Mouse (Mus musculus) cerebellum, postnatal 25 days (tissue): ENCODE data around the gene Sertad4.

Source experiments
- DNase-seq, 2 experiments: peaks; one replicate each; pipeline ENCODE4 v3.0.0; 2021; ENCODE audit warnings: mixed read lengths in 2 of 2

The Sertad4 gene

DNA sequence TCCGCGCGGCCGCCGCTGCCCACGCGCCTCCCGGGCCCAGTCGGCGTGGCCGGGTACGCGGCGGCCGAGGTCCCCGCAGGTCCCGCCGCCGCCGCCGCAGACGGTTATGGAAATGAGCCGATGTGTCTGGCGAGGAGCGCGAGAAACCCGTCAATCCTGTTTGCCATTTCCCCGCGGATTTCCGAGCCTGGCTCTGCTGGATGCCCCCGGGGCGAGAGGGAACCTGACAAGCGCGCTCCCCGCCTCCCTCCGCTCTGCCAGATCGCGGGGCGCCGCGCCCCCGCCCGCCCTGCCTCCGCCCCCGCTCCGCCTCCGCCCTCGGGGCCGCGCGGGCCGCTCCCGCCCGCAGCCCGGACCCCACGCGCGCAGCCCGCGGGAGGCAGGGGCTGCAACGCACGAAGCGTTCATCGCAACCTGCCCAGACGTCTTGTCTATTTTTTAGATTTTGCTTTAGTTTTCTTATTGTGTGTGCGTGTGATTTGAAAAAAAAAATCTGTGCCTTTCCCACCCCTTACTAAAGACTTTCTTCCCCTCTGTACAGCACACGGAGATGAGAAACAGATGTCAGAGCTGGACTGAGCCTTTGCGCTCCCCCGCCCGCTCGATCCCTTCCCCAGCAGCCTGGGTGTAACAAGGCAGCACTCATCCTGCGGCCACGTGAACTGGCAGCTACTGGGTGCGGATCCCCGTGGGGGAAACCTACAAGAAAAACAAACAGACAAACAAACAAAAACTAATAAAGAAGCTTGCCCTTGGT, at the start of gene Sertad4:
Gene Sertad4 (minus strand): TSS at position 283 of the 757 bp plus-strand sequence.
- peak; percentile 76 to 83 for DNase-seq

DNA sequence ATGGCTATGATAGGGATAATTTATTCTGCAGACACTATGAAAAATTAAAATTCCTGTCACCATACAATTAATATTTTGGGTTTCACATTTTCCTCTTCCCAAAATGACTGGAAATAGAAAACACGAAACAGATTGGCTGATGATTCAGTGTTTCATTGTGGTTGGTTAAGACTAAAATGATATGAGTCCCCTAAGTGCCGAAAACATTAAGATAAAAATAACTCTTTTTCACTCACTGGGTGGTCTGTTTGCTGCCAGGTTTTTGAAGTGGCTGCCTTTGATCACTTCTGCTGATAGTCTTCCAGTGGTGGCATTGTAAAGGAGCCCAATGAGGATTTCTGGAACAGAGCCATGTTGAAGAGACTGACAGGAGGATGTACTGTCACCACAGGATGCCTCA, 46.0 kb upstream of the Sertad4 start:
- no peak for DNase-seq

DNA sequence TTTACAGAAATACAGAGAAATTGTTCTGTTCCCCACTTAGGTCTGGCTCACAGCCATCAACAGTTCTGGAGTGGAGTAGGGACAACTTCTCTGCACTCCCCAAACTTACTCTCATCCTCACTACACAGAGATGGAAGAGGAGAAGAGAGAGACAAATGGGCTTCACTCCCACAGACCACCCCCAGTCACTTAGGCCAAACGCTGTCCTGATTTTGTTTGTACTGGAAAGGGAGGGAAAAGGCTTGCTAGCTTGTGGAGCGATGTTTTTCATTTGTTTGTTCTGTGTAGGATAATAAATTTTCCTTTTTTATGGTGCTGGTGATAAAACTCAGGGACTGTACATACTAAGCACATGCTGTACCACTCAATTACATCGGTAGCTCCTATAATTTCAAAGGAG, 45.4 kb upstream of the Sertad4 start:
- no peak for DNase-seq

DNA sequence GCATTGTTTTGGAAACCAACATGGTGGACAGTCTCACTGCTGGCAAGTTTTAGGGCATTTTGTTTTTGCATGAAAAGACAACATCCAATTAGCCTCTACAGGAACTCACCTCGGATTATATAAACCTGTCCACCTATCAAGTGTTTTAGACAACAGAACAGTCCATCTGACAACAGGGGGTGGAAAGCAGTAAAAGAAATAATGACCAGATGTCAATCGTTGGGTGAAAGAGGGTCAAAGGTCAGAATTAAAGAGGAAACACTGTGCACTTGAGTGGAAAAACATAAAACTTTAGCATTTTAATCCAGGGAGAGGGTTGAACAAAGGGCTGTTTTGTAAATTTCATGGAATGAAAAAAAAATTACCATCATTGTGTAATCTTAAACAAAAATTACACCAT, 43.2 kb upstream of the Sertad4 start:
- no peak for DNase-seq

DNA sequence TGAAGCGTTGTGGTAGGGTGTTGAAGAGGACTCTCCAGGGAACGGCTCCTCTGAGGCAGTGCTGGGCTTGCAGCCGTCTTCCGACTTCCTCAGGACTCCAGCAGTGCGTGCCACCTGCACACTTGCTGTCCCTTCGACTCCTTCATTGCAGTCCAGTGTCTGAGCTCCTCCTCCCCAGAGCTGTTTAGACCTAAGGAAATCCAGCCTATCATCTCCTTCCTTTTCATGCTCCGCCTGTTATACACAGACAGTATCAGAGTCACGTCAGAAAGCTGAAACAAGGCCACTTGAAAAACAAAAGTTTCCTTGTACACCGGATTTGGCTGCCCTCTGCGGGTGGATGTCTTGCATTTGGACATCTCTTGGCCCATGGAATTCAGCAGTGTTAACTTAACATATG, 41.7 kb upstream of the Sertad4 start:
- DNase-seq = peak; percentile 37 to 53

DNA sequence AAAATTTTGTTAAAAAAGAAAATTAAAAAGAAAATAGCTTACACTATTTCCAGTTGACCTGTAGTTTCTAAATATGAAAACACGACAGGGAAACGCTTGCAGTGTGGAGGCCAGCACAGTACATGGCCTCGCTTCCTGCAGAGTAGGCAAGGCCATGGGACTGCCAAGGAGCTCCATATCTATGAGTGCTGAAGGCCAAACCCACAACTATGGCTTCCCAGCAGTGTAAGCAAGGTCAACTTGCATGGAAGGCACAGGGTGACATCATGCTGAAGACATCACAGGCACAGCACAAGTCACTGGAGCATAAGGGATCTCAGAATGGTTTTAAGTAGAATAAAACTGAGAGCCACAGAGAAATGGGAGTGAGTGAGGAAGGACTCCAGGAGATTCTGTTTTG, 40.5 kb upstream of the Sertad4 start:
- DNase-seq = no peak

DNA sequence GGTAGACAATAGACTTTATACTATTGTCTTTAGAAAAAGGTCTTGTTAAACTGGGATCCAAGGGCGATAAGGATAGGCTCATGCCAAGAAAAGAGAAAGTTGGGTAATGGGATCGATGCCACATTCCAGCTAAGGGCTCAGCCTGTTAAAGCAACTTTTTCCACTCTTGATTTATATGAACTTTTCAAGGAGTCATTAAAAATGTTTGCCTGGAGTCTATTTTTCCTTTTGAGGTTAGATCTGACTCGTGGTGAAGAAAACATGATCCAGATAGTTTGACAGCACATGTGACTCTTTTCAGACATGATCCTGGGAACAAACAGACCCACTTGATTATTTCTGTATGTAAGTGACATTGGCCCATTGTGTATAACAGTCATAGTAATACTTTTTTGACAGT, 35.2 kb upstream of the Sertad4 start:
- no peak for DNase-seq

- DNase-seq = no peak
These were observed 27.2 kb upstream of the Sertad4 start for GRCm38 (mm10) chr1:192882617-192883295.

DNA sequence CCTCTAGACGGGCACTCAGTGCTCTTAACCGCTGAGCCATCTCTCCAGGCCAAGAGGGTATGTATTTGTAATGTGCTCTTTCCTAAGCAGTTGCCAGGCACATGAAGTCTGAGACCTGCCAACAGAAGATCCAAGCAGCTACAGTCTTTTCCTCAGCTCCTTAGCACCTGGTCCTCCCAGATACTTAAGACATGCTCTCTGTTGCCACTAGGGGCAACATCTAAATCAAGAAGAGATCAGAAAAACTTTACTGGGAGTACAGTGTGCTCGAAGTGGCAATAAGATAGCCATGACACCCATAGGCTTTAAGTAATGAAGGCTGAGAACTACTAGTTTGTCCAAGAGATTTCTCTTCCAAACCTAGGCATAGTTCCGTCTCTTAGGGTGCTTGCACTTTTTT, 24.6 kb upstream of the Sertad4 start:
- DNase-seq = no peak

DNA sequence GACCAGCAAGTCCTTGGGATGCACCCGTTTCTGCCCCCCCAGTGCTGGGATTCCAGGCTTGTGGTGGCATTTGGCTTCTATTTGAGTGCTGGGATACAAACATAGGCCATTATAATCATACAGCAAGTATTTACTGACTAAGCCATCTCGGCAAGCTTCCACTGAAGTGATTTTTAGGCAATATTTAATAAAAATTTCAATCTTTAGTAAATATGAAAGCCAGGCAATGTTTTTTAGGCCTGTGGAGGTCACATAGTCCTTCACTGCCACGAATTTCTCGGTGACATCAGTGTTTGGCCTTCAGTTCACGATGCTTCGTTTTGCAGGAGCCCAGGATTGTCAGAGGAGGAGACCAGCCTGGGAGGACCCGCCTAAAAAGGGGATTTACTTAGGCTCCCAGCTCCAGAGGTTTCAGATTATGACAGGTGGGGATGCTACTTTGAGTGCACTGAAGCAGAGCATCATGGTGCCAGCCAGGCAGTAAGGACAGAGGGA, 23.6 kb upstream of the Sertad4 start:
- no peak for DNase-seq

- DNase-seq = peak; percentile 73 to 75
These were observed 17.3 kb upstream of the Sertad4 start for GRCm38 (mm10) chr1:192872841-192873240.

- no peak for DNase-seq
These were observed 14.2 kb upstream of the Sertad4 start for GRCm38 (mm10) chr1:192869761-192870160.

DNA sequence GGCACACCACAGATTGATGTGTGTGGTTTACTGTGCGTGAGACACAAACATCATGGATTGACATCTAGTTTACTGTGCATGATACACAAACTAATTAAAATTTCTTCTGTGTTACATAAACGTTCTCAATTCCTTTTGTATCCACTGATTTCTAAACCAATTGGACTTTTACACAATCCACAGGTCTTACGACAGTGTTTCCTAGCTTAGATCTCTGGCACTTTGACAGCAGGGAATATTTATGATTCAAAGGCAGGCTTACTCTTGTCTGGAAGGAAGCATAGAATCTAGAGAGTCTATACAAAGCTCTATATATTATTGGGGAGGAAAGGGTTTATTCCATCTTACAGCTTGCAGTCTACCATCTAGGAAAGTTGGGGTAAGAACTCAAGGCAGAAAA, 8.9 kb upstream of the Sertad4 start:
- DNase-seq = no peak

DNA sequence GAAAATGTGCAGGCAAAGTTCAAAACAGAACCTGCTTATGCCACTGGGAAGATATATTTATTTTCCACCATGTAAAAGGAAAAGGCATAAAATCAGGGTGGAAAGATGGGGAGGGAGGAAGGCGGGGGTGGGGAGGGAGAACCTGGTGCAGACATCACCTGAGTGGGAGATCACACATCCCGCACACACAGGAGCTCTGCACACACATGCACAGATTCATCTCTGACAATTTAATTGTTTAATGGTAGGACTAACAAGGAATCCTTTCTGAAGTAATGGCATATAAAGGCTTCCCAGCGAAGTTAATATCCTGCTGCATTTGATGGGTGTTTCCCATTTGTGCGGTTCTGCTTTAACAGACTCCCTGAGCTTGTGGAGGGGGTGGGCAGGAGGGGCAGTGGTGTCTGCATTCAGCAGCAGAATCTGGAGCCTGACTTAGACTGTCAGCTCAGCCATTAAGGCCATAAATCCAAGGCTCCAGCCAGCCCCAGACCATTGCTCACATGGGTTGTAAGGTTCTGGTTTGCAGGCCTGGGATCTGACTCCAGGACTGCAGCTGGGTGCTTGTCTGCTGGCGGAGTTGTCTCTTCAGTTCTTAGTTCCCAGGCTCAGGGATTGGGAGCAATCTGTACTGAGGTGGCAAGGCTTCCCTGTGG, 5.9 kb upstream of the Sertad4 start:
- DNase-seq = no peak

GRCm38 (mm10) chr1:192860273-192860672, 4.7 kb upstream of the Sertad4 start:
- DNase-seq = no peak

DNA sequence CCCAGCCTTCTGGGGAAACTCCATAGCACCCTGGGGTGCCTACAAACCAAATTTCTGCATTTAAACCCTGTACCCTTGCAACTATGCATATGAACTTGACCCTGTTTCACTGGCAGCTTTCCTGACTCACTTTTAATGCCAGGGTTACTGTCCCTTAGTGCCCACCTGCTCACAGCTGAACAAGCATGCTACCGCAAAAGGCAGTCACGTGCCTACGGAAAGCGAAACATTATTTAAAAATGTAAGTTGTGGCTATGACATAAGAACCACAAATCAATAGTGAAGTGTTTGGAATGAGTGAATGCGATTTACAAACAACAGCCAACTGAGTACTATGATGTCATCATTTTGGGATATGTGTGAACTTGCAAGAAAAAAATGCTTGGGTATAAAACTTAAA, 2.0 kb upstream of the Sertad4 start:
- DNase-seq = no peak

- DNase-seq = no peak
These were observed 1.4 kb upstream of the Sertad4 start for GRCm38 (mm10) chr1:192856931-192857330.

DNA sequence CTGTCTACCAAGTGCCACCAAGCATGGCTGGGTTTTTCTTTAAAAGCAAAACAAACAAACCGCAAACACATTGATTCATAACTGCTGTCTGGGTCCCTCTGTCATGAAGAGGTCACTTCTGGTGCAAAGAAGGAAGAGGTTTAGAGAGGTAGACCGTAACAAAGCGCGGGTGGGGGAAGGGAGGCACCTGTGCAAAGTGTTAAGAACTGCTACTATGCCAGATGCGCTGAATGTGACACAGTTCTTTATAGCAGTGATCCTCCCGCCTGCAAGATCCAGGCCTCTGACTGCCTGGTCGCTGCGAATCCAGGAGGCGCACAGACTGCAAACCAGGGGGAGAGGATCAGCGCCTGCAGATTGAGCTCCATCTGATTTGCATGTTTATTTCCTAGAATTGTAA, 855 bp upstream of the Sertad4 start:
- peak in 1 of 2 experiments; percentile 21 for DNase-seq

- DNase-seq = peak; percentile 70 to 72
These were observed 711 bp downstream of the Sertad4 start for GRCm38 (mm10) chr1:192854819-192855271.

DNA sequence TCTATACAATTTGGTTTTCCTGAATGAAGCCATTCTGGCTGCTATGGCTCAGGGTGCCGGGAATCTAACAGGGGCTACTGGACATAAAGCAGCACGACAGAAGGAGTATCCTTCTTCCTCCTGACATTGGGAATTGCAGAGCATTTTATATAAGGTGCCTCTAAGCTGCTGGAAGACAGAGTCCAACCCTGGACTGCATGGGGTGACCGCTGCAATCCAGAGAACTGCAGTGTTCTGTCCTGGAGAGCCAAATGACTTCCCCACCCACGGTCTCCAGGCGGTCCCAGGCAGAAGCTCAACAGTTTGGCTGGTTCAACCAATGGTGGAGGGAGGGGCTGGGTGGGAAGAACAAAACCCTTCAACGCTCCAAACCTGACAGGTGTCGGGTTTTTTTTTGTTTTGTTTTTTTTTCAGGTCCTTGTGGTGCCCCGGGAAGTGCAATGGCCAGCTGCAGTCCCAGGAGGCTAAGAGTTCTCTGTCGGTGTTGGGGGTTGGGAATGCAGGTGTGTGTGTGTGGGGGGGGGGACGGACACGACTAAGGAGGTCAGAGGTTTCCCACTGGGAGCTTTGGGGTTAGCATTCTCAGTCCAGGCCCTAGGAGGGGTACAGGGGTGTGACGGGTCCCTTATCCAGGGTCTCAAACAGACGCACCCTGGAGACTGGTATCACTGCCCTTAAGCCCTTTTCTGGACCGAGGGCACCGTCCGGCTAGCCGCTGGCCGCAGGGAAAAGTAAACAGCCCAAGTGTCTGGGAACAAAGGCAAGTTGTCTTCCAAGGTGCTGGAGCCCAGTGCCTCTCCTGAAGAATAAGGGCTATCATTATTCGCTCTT, 1.4 kb downstream of the Sertad4 start:
- no peak for DNase-seq

- DNase-seq = no peak
These were observed 2.1 kb downstream of the Sertad4 start for GRCm38 (mm10) chr1:192853429-192853828.

- no peak for DNase-seq
These were observed 3.5 kb downstream of the Sertad4 start for GRCm38 (mm10) chr1:192852047-192852446.

DNA sequence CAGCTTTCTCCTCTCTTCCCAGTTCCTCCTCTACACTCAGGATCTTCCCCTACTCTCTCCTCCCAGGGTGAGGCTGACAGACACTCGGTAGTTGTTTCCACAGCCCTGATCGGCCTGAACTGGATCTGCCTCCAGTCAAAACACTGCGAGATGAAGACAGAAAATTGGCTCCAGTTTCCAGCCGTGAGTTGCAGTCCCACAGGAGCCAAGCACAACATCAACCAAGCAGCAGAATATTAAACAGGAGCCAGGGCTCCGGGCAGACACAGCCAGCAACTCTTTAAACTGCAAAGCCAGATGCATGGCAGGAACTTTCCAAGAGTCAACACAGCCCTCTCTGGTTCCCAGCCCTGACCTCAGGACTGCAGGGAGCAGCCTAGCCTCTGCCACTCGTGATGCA, 3.9 kb downstream of the Sertad4 start:
- no peak for DNase-seq
